Mouse (Mus musculus): ENCODE measurements around the gene Atp5mpl.

DNA sequence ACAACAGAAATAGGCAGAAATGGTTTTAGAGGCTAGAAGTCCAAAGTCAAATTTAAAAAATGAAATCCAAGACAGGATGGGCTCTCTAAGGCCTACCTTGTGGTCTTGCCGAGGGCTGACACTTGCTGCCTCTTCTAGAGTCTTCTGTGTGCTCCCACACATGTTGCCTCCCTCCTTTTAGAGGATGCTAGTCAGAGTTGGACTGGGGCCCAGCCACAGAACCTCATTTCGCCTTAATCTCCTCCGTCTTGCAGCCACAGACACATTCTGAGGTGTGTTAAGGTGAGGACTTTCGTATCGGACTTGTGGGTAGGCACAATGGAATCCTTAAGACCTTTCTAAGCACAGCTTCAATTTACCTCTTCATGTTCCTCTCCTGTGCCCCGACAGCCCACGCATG, 54.0 kb downstream of the Atp5mpl start:
- no peak for TF ChIP-seq POLR2A (IDR thresholded peaks at IDR 0.05; ENCODE audit: borderline replicate concordance, insufficient read depth, low read length)
- TF ChIP-seq CTCF (IDR thresholded peaks at IDR 0.05; ENCODE audit: borderline replicate concordance, insufficient read depth, low read depth, low read length) = no peak
